Mouse (Mus musculus) embryo, embryonic 9.5 days (tissue): ENCODE results near the gene Rpl7a.

ENCODE experiments used
- DNase-seq: peaks from one replicate; pipeline ENCODE4 v3.0.0-alpha.2; 2017; ENCODE audit errors: extremely low spot score

The Rpl7a gene

DNA sequence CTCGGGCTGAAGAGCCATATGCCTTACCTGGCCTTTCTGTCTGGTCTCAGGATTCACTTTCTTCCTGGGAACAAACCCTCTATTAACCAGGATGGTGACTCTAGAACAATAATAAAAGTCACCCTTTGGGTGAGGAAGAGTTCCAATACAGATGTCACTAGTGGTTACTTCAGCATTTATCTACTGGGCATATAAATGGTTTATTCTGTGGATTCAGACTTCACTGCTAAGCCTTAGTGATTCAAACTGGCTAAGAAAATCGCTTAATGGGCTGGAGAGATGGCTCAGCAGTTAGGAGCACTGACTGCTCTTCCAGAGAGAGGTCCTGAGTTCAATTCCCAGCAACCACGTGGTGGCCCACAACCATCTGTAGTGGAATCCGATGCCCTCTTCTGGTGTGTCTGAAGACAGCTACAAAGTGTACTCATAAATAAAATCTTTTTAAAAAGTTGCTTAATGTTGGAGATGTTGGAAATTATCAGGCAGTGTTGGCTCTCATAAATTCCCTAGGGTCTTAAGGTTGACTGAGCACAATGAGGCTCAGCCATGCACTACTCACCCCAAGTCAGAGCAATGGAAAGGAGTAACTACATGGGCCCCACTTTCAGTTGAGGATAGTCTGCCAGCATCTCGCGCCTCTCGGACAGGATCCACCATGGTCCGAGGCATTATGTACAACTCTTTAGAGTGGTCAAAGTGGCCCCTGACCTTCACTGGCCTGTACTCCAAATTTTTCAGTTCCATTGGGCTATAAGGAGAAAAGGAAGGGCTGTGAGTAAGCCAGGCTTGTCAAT is 3.8 kb downstream of the Rpl7a start:
- DNase-seq, result no peak

DNA sequence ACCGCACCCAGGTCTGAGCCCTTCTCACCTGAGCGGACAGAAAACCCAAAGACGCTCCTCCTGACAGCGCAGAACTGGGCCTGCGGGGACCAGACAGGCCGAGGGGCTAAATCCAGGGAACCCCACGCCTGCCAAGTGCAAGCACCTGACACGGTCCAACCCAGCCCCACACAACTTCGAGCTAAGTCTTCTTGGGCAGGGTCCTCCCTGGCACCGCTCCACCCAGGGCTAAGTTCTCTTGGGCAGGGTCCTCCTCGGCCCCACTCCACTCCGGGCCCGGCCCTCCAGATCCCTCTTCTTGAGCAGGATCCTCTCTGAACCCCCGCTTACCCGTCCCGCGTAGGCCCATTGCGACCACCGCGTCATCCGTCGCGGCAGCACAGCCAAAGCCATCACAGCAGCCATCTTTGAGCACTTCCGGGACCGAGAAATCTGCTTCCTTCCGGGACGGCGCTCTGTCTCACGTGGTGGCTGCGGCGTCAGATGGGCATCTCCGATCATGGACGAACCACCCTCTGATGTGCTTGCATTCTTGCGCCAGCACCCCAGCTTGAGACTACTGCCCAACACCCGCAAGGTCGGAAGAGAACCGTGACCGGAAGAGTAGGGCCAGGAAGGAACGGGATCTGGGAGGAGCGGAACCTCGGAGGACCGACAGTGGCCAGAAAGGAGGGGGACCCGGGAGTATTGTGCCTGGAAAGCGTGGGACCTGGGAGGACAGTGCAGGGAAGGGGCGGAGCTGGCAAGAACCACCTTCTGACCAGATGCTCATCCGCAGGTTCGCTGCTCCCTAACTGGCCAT is 5.6 kb downstream of the Rpl7a start, which contains the start of the genes Surf2 and Surf1:
Gene Surf2, plus strand, starts transcription at position 441 of the 802 bp plus-strand sequence.
Gene Surf1, minus strand, starts transcription at position 604 of the 802 bp plus-strand sequence.
- DNase-seq, result peak; percentile 79

GRCm38 (mm10) chr2:26916738-26917137 is 6.2 kb downstream of the Rpl7a start:
- DNase-seq, result no peak

DNA sequence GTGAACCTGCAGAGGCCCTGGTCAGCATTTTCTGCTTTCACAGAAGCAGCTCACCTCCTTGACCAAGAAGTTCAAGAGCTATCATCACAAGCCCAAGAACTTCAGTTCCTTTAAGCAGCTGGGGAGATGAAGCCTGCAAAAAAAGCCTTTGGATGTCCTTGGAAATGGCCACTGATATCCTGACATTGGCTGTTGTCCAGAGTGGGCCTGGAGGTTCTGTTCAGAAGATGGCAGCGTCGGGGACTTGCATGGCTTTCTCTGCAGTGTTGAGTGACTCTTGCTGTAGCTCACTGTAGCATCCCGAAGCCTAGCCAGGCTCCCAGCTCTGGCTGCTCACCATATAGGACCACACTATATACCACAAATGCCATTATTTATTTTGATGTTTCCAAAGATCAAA is 9.1 kb downstream of the Rpl7a start:
- DNase-seq, result no peak

DNA sequence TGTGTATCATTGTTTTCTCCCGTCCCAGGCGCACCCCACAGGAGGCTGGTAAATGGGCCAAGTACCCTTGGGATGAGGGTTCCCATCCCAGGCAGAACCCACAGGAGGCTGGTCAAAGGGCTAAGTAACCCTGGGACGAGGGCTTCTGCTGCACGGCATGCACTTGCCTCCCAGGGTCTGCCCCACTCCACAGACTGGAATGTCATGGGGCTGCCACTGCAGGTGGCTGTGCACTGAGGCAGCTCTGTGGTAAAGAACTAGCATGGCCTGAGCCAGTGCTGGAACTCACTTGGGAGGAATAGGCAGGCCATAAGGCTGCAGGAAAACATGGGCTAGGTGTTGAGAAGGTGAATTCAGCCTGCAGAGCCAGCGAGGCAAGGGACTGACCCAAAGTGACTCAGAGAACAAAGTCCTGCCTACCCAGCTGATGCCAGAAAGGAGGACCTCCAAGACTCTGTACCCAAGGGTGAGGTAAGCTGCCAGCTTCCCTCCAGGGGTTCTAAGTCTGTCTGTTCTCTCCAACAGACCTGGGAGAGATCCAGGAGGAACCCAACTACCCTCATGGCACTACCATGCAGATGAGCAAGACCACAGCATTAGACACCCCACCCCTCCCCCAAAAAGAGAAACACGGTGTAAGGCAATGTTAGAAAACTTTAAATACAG is 9.8 kb downstream of the Rpl7a start:
- DNase-seq, result no peak

GRCm38 (mm10) chr2:26921784-26922183 is 11.2 kb downstream of the Rpl7a start:
- no peak for DNase-seq

- DNase-seq, result no peak
Measured at GRCm38 (mm10) chr2:26927745-26928476, 17.3 kb downstream of the Rpl7a start.

DNA sequence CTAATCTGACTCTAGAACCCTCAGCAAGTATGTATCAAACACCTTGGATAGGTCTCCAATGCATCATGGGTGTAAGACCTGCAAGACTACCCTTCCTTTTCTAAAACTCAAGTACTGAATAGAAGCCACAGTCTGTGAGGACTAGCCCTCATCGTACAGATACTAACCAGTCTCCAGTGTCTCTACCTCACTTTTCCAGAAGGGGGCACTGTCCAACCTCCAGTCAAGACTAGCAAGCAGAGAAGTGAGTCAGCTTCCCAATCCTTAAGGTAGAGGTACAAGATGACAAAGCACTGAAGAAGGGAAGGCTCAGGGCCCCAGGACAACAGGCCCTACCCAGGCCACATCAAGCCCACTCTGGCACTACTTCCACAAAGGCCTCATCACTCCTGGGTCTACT is 19.8 kb downstream of the Rpl7a start:
- DNase-seq, result peak; percentile 56

DNA sequence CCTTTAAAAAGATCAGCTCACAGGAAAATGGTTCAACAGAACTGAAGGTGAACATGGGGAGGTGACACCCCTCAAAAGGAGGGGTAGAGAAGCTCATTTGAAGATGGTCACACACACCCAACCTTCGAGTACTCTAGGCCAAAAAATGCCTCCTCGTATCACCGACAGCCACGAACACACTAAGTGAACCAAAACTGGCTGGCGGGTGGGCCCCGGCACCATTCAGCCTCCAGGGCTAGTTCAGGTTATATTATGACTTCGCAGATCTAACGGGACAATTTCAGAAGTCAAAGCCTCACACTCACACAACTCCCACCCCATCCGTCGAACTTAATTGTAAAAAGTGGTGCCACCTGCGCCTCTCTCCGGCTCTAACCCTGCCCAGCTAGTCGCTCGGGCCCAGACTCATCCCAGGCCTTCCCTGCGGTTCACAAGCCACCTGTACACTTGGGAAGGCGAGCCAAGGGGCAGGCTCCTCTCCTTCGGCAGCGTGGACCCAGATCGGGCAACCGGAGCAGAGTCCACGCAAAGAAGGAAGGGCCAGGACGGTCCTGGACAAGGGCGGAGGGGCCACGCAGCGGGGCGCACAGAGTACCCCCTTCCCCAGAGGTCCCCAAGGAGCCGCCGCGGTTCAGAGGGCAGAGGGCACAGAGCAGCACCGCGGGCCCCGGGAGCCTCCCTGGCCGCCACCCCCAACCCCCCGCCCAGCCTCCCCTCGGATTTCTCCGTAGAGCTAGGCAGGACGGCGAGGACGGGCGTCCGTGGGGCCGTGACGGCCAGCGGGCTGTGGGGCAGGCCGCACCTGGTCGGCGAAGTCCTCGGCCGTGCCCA is 22.1 kb downstream of the Rpl7a start:
- DNase-seq, result no peak

GRCm38 (mm10) chr2:26933304-26934055 is 22.9 kb downstream of the Rpl7a start, which contains the start of the genes Surf4 and Stkld1:
Surf4 (minus strand) TSS chr2:26933928.
Stkld1 (plus strand) TSS chr2:26934047.
- DNase-seq, result peak; percentile 97

- no peak for DNase-seq
Measured at GRCm38 (mm10) chr2:26935286-26935685, 24.7 kb downstream of the Rpl7a start.

DNA sequence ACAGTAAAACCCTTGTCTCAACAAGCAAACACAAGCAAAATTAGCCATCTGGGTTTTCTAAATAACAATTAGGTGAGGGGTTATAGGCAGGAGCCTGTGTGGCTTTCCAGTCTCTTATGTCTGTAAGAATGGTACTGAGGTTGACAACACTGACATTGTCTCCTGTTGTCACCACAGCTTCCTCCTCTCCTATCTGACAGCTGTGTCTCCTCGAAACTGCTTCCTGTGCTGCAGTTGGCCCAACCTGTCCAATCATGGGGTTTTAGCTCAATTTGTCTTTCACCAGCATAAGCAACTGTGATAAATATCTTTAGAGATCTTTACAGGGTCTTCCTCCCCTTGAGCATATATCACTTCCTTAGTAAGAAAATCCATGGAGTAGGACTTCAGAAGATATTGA is 25.9 kb downstream of the Rpl7a start:
- DNase-seq, result no peak

DNA sequence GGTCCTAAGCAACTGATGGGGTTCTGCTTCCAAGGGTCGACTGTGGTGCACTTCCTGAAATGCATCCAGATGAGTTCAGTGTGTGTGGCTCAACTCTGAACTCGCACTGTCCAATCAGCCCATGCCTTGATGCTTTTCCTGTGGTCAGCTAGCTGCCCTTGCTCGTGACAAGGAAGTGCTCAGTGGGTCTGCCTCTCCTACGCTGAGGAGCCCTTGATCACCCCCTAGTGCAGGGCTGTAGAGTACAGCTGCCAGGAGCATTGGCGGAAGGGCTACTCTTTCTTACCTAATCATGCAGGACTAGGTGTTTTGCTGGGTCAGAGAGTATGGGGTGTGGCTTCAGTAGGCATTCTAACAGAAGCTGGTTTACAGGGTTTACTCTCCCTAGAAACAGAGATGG is 31.0 kb downstream of the Rpl7a start:
- DNase-seq, result no peak

- DNase-seq, result no peak
Measured at GRCm38 (mm10) chr2:26943253-26943652, 32.7 kb downstream of the Rpl7a start.

DNA sequence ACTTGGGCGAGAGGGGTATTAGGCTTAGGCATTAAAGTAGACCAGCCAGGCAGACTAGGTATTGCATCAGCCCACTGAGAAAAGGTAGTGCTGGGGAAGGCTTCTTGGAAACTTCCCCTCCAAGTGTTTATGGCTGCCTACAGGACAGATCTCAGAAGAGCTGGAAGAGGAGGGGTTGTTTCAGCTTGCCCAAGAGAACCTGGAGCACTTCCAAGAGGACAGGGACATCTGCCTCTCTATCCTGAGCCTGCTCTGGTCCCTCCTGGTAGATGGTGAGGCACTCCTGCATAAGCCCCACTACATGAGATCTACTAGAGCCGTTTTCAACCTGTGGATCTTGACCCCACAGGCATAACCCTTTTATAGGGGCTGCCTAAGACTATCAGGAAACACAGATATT is 39.8 kb downstream of the Rpl7a start:
- DNase-seq, result no peak

- DNase-seq, result no peak
Measured at GRCm38 (mm10) chr2:26951346-26951905, 40.9 kb downstream of the Rpl7a start.

DNA sequence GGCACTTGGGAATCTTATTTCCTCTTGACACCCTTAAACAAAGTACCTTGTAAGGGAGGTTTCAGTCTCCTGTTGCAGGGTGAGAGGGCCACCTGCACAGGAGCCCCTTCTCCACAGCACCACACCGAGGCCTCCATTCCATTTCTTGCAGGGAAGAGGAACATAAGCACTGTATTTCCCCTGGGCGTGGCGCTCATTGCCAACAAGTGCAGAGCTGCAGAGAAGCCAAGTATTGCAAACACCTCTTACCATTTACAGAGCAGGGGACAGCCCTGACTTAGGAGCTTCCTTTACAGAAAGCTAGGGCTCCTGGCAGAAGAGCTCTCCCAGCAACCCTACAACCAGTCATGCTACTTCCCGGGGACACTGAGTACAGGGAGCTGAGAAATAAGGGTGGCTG is 41.6 kb downstream of the Rpl7a start:
- no peak for DNase-seq

- no peak for DNase-seq
Measured at GRCm38 (mm10) chr2:26952866-26953265, 42.3 kb downstream of the Rpl7a start.

DNA sequence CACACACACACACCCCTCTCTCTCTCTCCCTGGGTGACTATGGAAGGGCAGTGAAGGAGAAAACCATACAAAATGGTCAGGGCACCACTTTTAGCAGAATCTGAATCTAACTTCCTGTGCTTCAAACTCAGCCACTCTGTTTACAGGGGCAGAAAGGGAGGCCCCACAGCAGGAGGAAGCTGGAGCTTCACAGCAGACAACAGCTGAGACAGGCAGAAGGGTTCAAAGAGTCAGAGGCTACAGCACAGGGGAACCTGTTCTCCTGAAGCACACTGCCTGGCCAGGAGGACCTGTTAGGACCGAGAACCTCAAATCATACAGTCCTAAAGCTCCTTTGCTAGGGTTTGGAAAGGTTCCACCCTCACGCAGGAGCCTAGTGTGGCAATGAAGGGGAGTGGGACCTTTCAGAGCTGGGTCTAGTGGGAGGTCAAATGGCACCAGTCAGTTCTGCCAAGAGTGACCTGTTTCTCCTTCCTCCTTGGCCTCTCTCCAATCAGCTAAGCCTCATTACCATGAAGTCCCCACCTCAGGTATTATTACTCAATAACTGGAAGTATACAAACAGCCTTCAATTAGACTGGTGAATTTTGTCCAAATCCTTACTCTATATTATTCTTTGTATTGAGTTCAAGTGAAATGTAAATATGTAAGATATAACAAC is 44.3 kb downstream of the Rpl7a start:
- DNase-seq, result no peak
